Mouse (Mus musculus): ENCODE measurements at regions not wholly inside any gene's neighbourhood (a gene's known extent, or its start where the extent isn't known, plus 50 kb on each side); places are given as distances from the start of the nearest gene placed in this dataset.
A peak's percentile ranks its signal among the peaks of the same experiment; 100 is the strongest.

DNA sequence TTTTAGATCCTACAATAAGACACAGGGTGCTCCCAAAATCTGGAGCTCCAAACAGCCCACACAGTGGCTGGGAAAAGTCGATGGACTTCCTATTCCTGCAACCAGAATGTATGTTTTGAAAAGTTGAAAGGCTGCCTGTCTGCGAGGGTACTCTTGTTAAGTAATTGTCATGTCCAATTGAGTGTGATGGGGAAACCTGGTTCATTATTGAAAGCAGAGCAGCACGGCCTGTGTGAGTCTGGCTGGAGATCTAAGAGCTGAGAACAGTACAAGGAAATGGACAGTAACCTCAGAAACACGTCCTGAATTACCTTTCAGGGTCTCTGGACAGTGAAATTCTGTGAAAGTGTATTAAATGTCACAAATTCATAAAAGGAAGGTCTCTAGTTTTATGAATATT is 115.3 kb upstream of the BC052040 start:
- H3K9ac ChIP-seq (ENCODE audit: control insufficient read depth, low read depth, low read length, poor library complexity, severe bottlenecking): no peak overlapping the region
- H3K27me3 ChIP-seq (ENCODE audit: control insufficient read depth in 1 of 2, insufficient read depth in 2 of 2, low read length in 2 of 2): no peaks in the 10 kb centered on the region; a peak in 2 of 4 replicates
- H3K27ac ChIP-seq (ENCODE audit: control insufficient read depth, low read depth, low read length): no peak overlapping the region
- no peaks in the 10 kb centered on the region for H3K79me2 ChIP-seq (ENCODE audit: control insufficient read depth, insufficient read depth, low read length, poor library complexity)
- H3K36me3 ChIP-seq (ENCODE audit: control insufficient read depth in 1 of 2, insufficient read depth in 2 of 2, low read length in 2 of 2): no peaks in the 10 kb centered on the region
- H3K9me3 ChIP-seq (replicated peaks; ENCODE audit: insufficient read depth, low read length): no peaks in the 10 kb centered on the region
- H3K4me3 ChIP-seq (ENCODE audit: control insufficient read depth in 1 of 2, insufficient read depth in 1 of 2, low read depth in 2 of 2, low read length in 2 of 2): no peak overlapping the region
- TF ChIP-seq NRF1 (IDR thresholded peaks at IDR 0.05; ENCODE audit: insufficient read depth, low read depth, low read length, poor library complexity, severe bottlenecking) (no peak), GABPA (IDR thresholded peaks at IDR 0.05; ENCODE audit: low read depth, low read length) (no peak), SMC3 (IDR thresholded peaks at IDR 0.05; ENCODE audit: low read depth, low read length) (no peak), NELFE (IDR thresholded peaks at IDR 0.05; ENCODE audit: low read depth, low read length) (no peak), GATA1 (IDR thresholded peaks at IDR 0.05; ENCODE audit: low read depth, low read length) (no peak), ZMIZ1 (IDR thresholded peaks at IDR 0.05; ENCODE audit: low read depth, low read length) (no peak), CHD1 (IDR thresholded peaks at IDR 0.05; ENCODE audit: low read depth, low read length) (no peak), MYB (IDR thresholded peaks at IDR 0.05; ENCODE audit: low read depth, low read length) (no peak), MAX (IDR thresholded peaks at IDR 0.05; ENCODE audit: low read length) (no peak), ZC3H11A (IDR thresholded peaks at IDR 0.05; ENCODE audit: low read depth, low read length) (no peak), MAFK (IDR thresholded peaks at IDR 0.05; ENCODE audit: borderline replicate concordance, low read depth, low read length) (no peak), TAL1 (IDR thresholded peaks at IDR 0.05; ENCODE audit: low read length) (no peak), USF2 (IDR thresholded peaks at IDR 0.05; ENCODE audit: borderline replicate concordance in 1 of 2, insufficient read depth in 1 of 2, low read depth in 1 of 2, low read length in 2 of 2) (no peak), USF1 (IDR thresholded peaks at IDR 0.05; ENCODE audit: low read depth, low read length) (no peak), MXI1 (IDR thresholded peaks at IDR 0.05; ENCODE audit: low read depth, low read length) (no peak), CTCF (IDR thresholded peaks at IDR 0.05 in 2 of 3, conservative IDR thresholded peaks at IDR 0.05 in 1 of 3; ENCODE audit: control insufficient read depth in 1 of 3, insufficient read depth in 1 of 3, low read depth in 2 of 3, low read length in 3 of 3, poor library complexity in 1 of 3, severe bottlenecking in 1 of 3) (no peak), POLR2AphosphoS5 (IDR thresholded peaks at IDR 0.05; ENCODE audit: borderline replicate concordance, low read depth, low read length) (no peak)
- H3K4me1 ChIP-seq (ENCODE audit: control insufficient read depth in 1 of 2, insufficient read depth in 2 of 2, low read length in 2 of 2): no peaks in the 10 kb centered on the region
- DNase-seq (ENCODE audit: low read depth, low spot score): no peak

DNA sequence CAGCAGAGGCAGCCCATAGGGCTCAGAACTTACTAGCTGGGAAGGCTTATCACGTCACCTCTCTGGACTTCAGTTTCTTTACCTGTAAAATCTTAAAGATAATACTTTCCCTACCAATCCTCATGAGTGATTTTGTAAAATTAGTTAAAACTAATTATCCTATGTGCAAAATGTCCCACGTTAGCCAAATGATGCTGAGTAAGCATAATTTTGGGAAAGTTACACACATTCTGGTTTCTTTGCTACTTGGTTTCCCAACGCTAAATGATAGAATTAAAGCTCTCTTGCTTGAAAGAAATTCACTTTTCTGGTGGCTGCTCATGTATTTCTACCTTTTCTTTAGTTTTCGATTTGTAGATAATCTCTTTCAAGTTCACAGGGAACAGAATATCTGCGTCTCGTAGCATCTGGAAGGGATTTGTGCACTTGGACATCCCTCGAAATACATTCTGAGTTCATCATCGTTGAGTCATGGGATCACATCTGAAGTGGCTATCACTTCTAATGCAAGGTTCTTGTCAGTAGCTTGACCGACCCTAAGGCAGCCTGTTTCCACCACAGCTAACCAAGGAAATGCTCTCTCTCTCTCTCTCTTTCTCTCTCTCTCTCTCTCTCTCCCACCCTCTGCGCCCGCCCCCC is 114.3 kb upstream of the BC052040 start:
- Histone ChIP-seq H3K79me2 (ENCODE audit: control insufficient read depth, insufficient read depth, low read length, poor library complexity) (no peaks in the 10 kb centered on the region), H3K27me3 (ENCODE audit: control insufficient read depth in 1 of 2, insufficient read depth in 2 of 2, low read length in 2 of 2) (no peaks in the 10 kb centered on the region; a peak in 1 of 4 replicates), H3K9me3 (replicated peaks; ENCODE audit: insufficient read depth, low read length) (no peaks in the 10 kb centered on the region), H3K36me3 (ENCODE audit: control insufficient read depth in 1 of 2, insufficient read depth in 2 of 2, low read length in 2 of 2) (no peaks in the 10 kb centered on the region), H3K27ac (ENCODE audit: control insufficient read depth, low read depth, low read length) (no peak overlapping the region), H3K9ac (ENCODE audit: control insufficient read depth, low read depth, low read length, poor library complexity, severe bottlenecking) (no peak overlapping the region), H3K4me3 (ENCODE audit: control insufficient read depth in 1 of 2, insufficient read depth in 1 of 2, low read depth in 2 of 2, low read length in 2 of 2) (no peak overlapping the region), H3K4me1 (ENCODE audit: control insufficient read depth in 1 of 2, insufficient read depth in 2 of 2, low read length in 2 of 2) (no peaks in the 10 kb centered on the region)
- DNase-seq (ENCODE audit: low read depth, low spot score): no peak
- TF ChIP-seq RAD21 (IDR thresholded peaks at IDR 0.05; ENCODE audit: low read depth, low read length) (no peak), MAFK (IDR thresholded peaks at IDR 0.05; ENCODE audit: borderline replicate concordance, low read depth, low read length) (peak; percentile 83)

All from MEL (cell line).